Mouse (Mus musculus) cerebellum, adult 11-12 months (tissue): Measurements from ENCODE around the gene Gfod1.

ENCODE experiments used
- DNase-seq: peaks from one replicate; pipeline ENCODE4 v3.0.0; 2022

Gfod1 gene

DNA sequence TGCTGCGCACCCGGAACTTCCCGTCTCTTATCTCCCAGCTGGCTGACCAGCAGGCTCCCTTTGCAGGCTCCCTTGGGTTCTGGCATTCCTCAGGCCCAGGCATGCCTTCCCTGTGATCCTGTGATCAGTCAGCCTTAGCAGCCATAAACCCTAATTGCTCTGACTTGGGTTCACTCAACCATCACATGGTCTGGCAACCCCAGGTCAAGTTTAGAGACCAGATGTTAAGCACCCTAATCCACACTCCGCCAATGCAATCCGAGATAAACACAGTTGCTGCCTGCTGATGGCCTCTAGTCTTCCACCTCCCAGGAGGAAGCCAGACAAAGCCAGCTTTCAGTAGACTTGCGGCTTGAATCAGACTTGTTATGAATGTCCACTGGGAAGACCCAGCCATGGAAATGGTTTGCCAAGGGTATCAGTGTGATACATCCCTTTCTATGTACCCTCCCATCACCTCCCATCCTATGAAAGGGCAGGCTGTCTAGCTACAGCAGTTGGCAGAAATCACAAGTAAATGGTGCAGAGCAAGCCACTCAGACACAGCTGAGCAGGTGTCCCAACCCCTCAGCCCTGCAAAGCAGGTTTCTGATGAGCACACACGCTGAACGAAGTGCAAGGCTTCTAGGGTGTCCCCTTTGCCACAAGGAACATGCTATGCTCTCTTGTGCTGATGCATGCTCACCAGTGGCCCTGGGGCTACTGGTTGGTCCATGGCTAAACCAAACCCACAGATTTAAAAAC, 157.3 kb downstream of the Gfod1 start:
- no peak for DNase-seq
